Mouse (Mus musculus) heart, embryonic 13.5 days (tissue): ENCODE results near the gene Cep128. TPM values are rescaled to one million over a fixed set of nuclear protein-coding genes. Genes with fewer than 3 reads are reported as not detected.

Source experiments
- microRNA-seq: library from miRNA; unstranded; fragments of <30 nt; microRNA quantifications from one replicate; pipeline ENCODE4, GENCODE M21; 2016
- polyA plus RNA-seq: library from polyadenylated mRNA; unstranded; fragments of >200 nt; fragmentation: Nextera tagmentation; extraction: Ambion mirVana; gene quantifications from 2 replicates; pipeline ENCODE4 v1.2.1, GENCODE M21; 2015

The Cep128 gene
- polyA plus RNA-seq, 1 experiment from 2014 or later = 6.0 TPM

Small RNA genes lying within 50 kb of the gene (microRNA-seq; reads per million reads assigned to microRNA genes)
- gene Gm44370 = not detected

Other genes starting within 250 kb of the Cep128 start
- gene Tshr, start 154 bp upstream of the Cep128 start, polyA plus RNA-seq = 0.05 and 0.11 TPM in 2 replicates
- gene Gtf2a1, start 206.1 kb upstream of the Cep128 start, polyA plus RNA-seq = 27.3 and 28.1 TPM in 2 replicates